Mouse (Mus musculus) lung, adult 2 months (tissue): ENCODE data around the gene Litaf. TPM values are rescaled to one million over a fixed set of nuclear protein-coding genes. Genes with fewer than 3 reads are reported as not detected.

ENCODE experiments used
- DNase-seq: peaks from one replicate; pipeline ENCODE4 v3.0.0; 2022
- H3K4me1 ChIP-seq: fragments of 200-500 bp; 2 replicates; pipeline ENCODE4 v1.6.1; 2011; ENCODE audit warnings: low read length; ENCODE audit not compliant: control insufficient read depth, insufficient read depth
- H3K4me3 ChIP-seq: fragments of 200-500 bp; replicated peaks from 2 replicates; pipeline ENCODE3; 2011; ENCODE audit warnings: low read depth, mild to moderate bottlenecking, control low read depth, low read length; ENCODE audit errors: extremely low read depth
- CTCF ChIP-seq: fragments of 200-500 bp; IDR thresholded peaks from 2 replicates; pipeline ENCODE4 v1.5.1; 2011; ENCODE audit warnings: mild to moderate bottlenecking, low read length, control low read depth; ENCODE audit not compliant: insufficient read depth
- POLR2A ChIP-seq: fragments of 200-500 bp; IDR thresholded peaks from 2 replicates; pipeline ENCODE4 v1.6.1; 2011; ENCODE audit warnings: low read depth, mild to moderate bottlenecking, control low read depth, low read length, borderline replicate concordance; ENCODE audit errors: extremely low read depth
- WGBS: fragments of 180-500 bp; shearing (Covaris S2); methylation state at CpG from one replicate; pipeline ENCODE4 v1.1.7; 2018; 5-methylcytosine and 5-hydroxymethylcytosine counted together
- polyA plus RNA-seq: library from polyadenylated mRNA; depleted of rRNA; stranded (reverse); fragments of >200 nt; gene quantifications from 2 replicates; pipeline ENCODE4 v1.2.3, GENCODE M21; 2012

Litaf gene
- polyA plus RNA-seq, 1 experiment: 215 TPM

DNA sequence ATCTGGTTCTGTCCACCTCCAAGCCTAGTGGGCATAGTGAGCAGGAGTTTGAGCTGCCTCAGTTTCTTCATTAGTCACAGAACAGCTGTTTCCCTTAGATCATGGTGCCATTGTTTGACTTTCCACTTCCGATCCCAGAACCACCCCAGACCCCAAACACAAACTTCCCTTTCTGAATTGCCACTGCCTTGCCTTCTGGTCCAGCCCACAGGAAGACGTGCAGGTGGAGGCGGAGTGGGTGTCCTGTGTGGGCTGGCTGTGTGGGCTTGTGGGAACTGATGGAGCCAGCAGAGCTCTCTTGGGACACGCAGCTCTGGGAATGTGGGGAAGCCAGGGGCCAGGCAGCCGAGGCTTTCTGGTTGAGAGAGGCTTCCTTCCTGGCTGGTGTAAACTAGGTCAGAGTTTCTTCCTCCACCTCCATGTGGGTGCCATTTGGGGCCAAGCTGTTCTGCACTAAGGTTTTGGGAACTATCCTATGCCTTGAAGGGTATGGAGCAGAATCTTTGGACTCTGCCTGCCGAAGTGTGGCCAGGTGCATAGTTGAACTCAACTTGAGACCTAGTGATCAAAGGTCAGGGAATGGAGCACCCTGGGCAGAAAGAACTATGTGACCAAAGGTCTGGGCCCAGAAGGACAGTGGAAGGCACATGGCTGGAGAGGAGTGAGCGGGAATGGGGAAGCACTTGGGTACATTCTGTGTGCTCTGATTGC is 3.9 kb upstream of the Litaf start:
- H3K4me3 ChIP-seq: no peak overlapping the region
- peaks cover 24% of the 10 kb centered on the region for H3K4me1 ChIP-seq
- 42% methylated on average over 7 of the region's 7 CpGs for WGBS
- DNase-seq: no peak
- TF ChIP-seq CTCF (no peak), POLR2A (no peak)

DNA sequence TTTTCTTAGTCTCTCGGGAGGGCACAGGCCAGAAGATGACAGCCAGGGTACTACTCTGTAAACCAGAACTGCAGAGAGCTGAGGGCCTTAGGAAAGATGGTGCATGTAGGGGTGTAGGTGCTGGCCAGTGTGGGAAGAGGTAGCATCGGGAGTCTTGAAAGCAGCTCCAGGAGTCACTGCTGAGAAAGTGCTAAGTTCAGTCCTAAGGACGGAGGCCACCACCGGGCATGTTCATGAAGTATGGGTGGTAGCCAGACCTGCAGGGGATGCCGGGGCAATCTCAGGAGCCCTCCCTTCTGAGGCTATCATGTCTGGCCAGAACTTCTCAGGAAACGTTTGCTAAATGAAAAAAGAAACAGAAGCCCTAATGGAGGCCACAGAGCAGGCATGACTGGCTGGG is 3.3 kb upstream of the Litaf start:
- no peak for TF ChIP-seq POLR2A
- no peak for TF ChIP-seq CTCF
- no peak overlapping the region for H3K4me3 ChIP-seq
- no peak for DNase-seq
- H3K4me1 ChIP-seq: peaks cover 24% of the 10 kb centered on the region
- WGBS: 40% methylated on average over 6 of the region's 6 CpGs

- Histone ChIP-seq H3K4me1 (peaks cover 24% of the 10 kb centered on the region), H3K4me3 (no peak overlapping the region)
- TF ChIP-seq CTCF (no peak), POLR2A (no peak)
- WGBS: 85% methylated on average over 3 of the region's 3 CpGs
- no peak for DNase-seq
These were observed 2.7 kb upstream of the Litaf start for GRCm38 (mm10) chr16:11068666-11069065.

GRCm38 (mm10) chr16:11066833-11067191 is 855 bp upstream of the Litaf start:
- Histone ChIP-seq H3K4me3 (peak overlapping the region; percentile 81), H3K4me1 (peaks cover 19% of the 10 kb centered on the region)
- DNase-seq: peak; percentile 54
- TF ChIP-seq CTCF: no peak
- no peak for TF ChIP-seq POLR2A
- 0% methylated on average over 22 of the region's 22 CpGs for WGBS

DNA sequence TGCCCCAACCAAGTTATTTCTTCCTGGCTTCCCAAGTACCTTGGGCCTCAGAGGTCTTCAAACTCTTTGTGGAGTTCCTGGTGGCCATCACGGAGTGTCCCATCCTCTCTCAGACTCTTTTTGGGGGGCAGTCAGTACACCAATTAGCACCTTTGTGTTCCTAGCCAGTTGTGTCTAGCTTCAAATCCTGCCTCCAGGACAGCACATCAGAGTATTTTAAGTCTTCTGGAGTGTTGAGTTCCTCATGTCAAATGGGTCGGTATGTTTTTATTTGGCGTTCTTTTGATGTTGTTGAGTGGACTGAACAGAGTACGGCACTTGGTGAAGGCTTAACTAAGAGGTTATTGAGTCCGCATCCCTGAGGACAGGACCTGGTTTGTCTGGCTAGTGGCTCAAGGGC is 526 bp downstream of the Litaf start:
- no peak overlapping the region for H3K4me3 ChIP-seq

DNA sequence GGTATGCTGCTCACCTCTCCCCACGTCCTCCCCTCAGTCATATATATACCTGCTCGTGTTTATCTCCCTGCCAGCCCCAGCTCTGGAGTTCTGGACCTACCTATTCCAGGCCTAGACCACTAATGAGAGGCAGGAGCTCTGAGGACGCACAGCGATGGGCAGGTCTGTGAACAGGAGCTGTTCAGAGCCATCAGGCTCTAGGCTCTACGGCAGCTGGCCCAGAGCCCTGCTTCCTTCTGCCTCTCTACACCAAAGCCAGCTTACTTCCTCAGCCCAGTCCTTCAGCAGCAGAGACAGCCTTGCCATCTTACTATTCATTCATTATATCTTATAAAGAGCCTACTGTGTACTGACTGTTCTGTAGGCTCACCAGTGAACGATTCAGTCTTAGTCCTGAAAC is 1.2 kb downstream of the Litaf start:
- H3K4me3 ChIP-seq: no peak overlapping the region
- 85% methylated on average over 6 of the region's 6 CpGs for WGBS
- peaks cover 9% of the 10 kb centered on the region; the same call in 1 of the 2 replicates for H3K4me1 ChIP-seq

More for the DNA sequence above, 526 bp downstream of the Litaf start:
- WGBS: 54% methylated on average over 5 of the region's 5 CpGs
- TF ChIP-seq POLR2A (no peak), CTCF (no peak)
- H3K4me1 ChIP-seq: peaks cover 15% of the 10 kb centered on the region; the same call in 1 of the 2 replicates
- no peak for DNase-seq

GRCm38 (mm10) chr16:11064341-11064740 is 1.6 kb downstream of the Litaf start:
- no peak for DNase-seq
- no peak for TF ChIP-seq POLR2A
- no peak for TF ChIP-seq CTCF
- H3K4me3 ChIP-seq: no peak overlapping the region
- WGBS: 89% methylated on average over 4 of the region's 4 CpGs
- H3K4me1 ChIP-seq: peaks cover 6% of the 10 kb centered on the region; the same call in 1 of the 2 replicates

More for the DNA sequence above, 1.2 kb downstream of the Litaf start:
- DNase-seq: no peak
- no peak for TF ChIP-seq POLR2A
- no peak for TF ChIP-seq CTCF

DNA sequence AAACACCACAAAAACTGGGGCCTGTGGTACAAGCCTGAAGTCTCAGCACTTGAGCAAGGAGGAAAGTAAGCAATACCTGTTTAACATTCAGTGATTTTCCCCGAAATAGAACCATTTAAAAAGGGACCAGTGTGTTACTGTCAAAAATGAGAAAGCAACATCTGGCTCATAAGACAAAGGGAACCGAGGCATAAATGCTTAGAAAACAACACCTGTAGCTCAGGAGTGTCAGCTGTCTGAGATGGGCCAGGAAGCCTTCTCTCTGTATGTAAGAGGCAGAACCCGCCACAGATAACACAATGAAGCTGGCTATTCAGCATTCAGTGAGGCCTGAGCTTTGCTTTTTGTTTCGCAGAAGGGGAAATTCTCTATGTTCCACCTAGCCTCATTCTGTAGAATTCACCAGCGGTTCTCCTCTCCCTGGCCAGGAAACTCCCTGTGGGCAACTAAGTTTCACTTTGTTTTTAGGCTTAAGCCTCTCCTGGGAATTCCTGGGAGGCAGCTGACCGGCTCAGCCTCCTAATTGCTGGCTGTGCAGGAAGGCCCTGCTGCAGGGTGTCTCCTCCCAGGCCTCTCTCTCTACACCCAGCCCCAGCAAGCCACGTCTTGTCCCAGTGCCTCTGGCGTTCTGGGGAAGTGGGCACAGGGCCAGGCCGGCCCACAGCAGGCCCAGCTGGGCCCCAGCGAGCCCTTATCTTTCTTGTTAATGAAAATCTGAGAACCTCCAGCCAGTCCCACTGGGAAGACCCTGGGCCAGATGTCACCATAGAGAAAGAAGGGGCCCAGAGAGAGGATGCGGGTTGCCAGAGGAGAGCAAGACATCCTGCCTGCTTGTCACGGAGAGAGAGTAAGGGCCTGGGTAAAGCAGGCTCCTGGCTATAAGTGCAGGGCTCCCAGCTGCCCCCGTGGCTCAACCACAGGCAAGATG is 2.9 kb downstream of the Litaf start:
- peak; percentile 69 for DNase-seq
- Histone ChIP-seq H3K4me3 (no peak overlapping the region), H3K4me1 (peaks cover 2% of the 10 kb centered on the region; the same call in 1 of the 2 replicates)
- TF ChIP-seq POLR2A: no peak
- no peak for TF ChIP-seq CTCF
- WGBS: 27% methylated on average over 13 of the region's 13 CpGs

GRCm38 (mm10) chr16:11060645-11061044 is 5.3 kb downstream of the Litaf start, which contains the start of gene Snn:
Gene Snn (plus strand): TSS chr16:11060945.
- no peak for TF ChIP-seq CTCF
- TF ChIP-seq POLR2A: no peak
- WGBS: 88% methylated on average over 4 of the region's 4 CpGs
- peaks cover 2% of the 10 kb centered on the region; the same call in 1 of the 2 replicates for H3K4me1 ChIP-seq
- DNase-seq: no peak
- no peak within 1 kb of the TSS for H3K4me3 ChIP-seq
